Mouse (Mus musculus): ENCODE results near the gene Gm10320.

The Gm10320 gene

DNA sequence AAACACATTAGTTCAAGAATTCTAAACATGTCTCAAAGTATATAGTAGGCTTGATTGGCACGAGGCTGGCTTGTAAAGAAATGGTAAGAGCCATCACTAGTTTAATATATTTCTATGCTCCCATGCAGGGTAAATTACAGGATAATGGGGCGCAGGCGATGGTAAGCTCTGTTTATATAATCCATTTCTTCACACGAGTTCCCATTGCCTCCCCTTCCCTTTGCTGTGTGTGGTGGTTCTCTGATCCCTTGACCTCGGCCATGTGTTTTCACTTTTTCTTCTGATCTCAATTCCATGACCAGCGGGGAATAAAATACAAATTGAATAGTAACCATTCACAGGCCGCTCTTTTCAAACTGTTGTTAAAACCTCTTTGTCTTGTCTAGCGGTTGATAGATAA is 11.8 kb upstream of the Gm10320 start:
- in situ Hi-C loops (cut with MboI, MseI), result loop anchor here (5.0 kb wide), 1 partner anchor 91 kb away; no protein-coding TSS in a partner anchor

- in situ Hi-C loops (cut with MboI, MseI), result loop anchor here (5.0 kb wide), 1 partner anchor 91 kb away; no protein-coding TSS in a partner anchor
These were observed 11.1 kb upstream of the Gm10320 start for GRCm38 (mm10) chr13:98502813-98503341.

DNA sequence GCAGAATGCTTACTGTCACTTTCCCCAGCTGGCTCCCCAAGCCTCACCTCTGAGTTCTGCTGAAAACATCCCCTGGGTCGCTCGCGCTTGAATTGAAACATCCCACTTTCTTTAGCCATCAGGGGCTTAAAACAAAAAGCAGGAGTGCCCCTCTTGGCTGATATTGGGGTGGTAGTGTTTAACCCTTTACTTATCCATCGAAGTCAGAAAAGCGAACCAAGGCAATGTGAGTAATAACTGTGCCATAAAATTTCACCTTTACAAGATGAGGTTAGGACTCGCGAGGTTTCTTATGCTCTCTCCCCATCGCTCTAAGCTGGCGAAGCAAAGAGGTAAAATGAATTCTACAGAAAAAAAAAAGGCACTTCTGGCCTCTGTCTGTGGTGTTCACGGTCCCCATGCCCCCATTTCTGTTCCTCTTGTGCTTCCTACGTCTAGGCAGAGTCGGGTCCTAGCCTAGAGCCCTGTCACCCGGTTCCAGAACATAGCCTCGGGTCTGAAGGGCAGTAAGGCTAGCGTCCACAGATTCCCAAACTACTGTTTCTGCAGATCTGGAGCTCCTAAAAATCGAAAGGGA is 10.5 kb upstream of the Gm10320 start:
- in situ Hi-C loops (cut with MboI, MseI), result loop anchor here (5.0 kb wide), 1 partner anchor 90 kb away; no protein-coding TSS in a partner anchor

GRCm38 (mm10) chr13:98501321-98501720 is 9.5 kb upstream of the Gm10320 start:
- in situ Hi-C loops (cut with MboI, MseI), result loop anchor here (5.0 kb wide), 1 partner anchor 89 kb away; no protein-coding TSS in a partner anchor

GRCm38 (mm10) chr13:98500471-98501125 is 8.8 kb upstream of the Gm10320 start:
- in situ Hi-C loops (cut with MboI, MseI), result loop anchor here (5.0 kb wide), 1 partner anchor 88 kb away; no protein-coding TSS in a partner anchor

GRCm38 (mm10) chr13:98498561-98498960 is 6.8 kb upstream of the Gm10320 start:
- in situ Hi-C loops (cut with MboI, MseI), result no loop called here

DNA sequence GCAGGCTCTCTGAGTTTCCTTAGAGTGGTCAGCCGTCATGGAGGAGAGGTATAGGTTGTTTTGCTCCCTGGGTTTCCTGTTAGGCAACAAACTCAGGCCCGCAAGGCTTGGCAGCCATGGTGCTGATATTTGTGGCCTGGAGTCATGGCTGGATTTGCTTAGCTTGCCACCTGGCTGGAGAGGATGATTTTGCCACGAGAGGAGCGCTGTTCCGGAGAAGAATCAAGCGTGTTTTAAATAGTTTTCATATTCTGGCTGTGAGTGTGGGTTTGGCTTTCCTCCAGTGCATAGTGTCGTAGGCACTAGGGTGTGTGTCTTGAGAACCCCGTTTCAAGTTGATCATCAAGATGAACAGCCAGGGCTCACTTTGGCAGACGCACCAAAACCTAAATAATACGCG is 6.3 kb upstream of the Gm10320 start:
- in situ Hi-C loops (cut with MboI, MseI), result no loop called here

- in situ Hi-C loops (cut with MboI, MseI), result no loop called here
These were observed 5.4 kb upstream of the Gm10320 start for GRCm38 (mm10) chr13:98496917-98497870.

DNA sequence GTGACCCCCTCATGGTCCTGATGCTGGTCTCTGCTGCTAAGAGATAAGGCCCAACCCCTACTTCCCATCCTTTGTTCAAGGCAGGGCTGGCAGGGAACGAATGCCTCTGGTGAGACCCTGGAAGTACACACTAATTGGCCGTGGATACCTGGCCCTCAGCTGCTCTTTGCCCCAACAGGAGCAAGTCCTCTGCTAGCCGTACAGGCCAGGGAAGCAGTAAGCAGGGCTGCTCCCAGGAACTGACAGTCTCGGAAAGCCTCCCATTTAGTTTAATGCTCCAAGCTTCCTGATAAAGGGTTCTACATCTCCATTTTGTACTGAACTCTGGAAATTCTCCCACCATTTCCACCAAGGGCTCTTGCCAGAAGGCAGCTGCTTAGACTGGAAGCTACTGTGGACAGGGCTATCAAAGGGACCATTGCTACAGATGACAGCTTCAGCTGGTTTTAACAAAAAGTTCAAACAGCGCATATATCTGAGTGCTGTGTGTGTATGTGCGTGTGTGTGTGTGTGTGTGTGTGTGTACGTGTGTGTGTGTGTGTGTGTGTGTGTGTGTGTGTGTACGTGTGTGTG is 2.8 kb upstream of the Gm10320 start:
- in situ Hi-C loops (cut with MboI, MseI), result no loop called here

GRCm38 (mm10) chr13:98492569-98493255 is 911 bp upstream of the Gm10320 start:
- in situ Hi-C loops (cut with MboI, MseI), result no loop called here

DNA sequence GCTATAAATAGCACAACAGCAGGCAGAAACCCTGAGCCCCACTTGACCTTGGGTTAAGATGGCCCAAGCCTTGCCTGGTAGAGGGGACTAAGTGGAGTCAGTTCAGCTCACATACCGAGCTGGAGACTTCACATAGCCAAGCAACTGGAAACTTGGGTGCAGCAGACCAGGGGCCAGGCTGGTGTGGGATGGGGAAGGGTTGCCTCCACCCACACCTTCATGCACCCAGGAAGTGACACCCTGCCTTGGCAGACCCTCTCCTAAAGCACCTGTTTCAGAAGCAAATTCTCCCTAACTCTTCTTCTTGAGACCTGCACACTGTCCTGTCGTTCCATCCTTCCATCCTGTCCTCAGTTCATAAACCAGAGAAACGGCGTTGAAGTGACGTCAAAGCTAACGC is 5.1 kb downstream of the Gm10320 start:
- in situ Hi-C loops (cut with MboI, MseI), result no loop called here

DNA sequence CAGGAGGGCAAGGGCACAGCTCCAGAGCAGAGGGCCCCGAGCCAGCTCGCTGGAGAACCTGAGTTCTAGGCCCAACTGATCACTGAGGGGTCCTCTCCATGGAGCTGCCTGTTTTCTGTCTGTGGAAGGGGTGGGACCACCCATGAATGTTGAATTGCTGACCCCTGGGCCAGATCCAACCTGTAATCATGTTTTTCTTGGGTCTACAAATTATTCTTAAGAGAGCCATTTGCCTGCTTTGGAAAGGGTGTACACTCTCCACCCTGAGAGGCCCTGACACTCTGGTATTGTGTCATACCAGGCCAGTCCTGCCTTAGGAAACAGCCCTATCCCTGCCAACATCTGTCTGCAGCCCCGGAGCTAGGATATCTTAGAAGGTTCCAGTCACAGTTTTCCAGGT is 5.6 kb downstream of the Gm10320 start:
- in situ Hi-C loops (cut with MboI, MseI), result no loop called here

- in situ Hi-C loops (cut with MboI, MseI), result no loop called here
These were observed 6.4 kb downstream of the Gm10320 start for GRCm38 (mm10) chr13:98485440-98485839.

DNA sequence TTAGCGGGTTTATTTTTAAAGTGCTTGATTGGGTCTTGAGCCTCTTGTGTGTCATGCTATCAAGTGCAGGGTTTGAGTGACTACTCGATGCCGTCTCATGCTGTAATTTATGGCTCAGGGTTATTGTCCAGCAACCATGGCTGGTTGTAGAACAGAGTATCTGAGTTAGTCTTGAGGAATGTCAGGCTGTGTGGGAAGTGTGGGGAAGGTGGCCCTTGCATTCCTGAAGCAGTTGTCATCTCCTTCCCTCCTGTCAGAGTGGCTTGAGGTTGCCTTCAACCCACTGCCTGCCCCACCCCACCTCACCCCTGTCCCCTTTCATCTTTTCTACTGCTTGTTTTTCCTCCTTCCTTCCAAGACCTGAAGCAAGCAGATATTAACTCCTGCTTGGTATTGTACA is 13.8 kb downstream of the Gm10320 start:
- in situ Hi-C loops (cut with MboI, MseI), result no loop called here

- in situ Hi-C loops (cut with MboI, MseI), result no loop called here
These were observed 14.8 kb downstream of the Gm10320 start for GRCm38 (mm10) chr13:98476839-98477495.

DNA sequence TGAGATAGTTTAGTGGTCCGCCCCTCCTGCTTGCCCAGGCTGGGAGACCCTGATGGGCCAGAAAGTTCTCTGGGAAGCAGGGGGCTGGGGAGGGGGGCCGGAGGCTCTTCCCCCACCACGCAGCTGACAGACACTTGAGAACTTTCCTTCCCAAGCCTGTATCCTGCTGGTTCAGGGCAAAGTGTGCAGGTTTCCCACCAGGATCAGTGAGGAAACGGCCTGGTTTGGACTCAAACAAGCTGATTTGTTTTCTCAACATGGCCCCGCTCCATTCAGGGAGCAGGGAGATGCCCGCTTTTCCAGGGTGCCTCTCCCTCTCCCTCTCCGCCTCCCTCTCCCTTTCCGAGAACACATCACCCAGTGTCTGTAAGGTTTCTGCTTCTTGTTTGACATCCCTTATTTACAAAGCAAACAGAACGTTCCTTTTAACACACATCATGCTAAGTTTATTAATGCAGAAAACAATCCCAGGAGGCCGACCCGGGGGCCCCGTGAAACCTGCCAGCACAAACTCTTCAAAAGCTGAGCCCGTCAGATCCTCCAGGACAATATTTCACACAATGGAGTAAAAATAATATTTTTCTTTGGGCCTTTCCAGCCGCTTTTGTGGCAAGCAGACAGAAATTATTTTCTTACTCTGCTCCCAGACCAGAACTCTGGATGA is 15.5 kb downstream of the Gm10320 start:
- in situ Hi-C loops (cut with MboI, MseI), result no loop called here

DNA sequence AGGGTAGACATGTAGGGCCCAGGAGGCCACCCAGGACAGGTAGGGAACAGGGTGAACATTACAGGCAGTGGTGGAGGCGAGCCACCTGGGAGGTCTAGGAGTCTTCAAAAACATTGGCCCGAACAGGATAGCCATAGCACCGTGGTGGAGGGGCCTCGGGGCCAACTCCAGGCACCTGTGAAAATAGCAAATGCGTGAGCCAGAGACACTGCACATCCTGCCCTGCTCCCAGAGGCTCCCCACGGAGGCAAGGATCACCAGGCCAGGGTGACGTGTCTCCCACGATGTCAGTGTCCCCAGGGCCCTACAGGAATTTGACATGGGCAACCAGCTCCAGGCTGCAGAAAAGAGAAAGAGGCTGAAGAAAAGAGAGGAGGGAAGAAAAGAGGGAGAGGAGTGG is 16.1 kb downstream of the Gm10320 start:
- in situ Hi-C loops (cut with MboI, MseI), result no loop called here

DNA sequence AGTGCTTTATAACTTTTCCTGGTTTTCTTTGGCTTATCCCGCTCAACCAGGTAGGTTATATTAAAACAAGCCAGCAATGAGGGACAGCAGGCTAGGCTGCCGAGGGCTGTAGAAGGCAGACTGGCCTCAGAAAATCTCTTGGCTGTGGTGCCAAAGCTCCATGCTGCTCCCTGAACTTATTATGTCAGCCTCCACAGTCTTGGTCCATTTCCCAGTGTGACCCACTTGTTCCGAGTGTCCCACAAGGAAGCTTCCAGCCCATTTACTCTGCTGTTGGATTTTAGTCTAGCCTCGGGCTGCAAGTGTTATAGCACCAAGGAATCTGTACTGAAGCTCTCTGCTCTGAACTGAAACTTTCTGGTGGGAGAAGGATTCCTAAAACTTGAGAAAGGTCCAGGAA is 18.8 kb downstream of the Gm10320 start:
- in situ Hi-C loops (cut with MboI, MseI), result loop anchor here (5.0 kb wide), 1 partner anchor 64 kb away; no protein-coding TSS in a partner anchor

- in situ Hi-C loops (cut with MboI, MseI), result loop anchor here (5.0 kb wide), 1 partner anchor 66 kb away; no protein-coding TSS in a partner anchor
These were observed 20.0 kb downstream of the Gm10320 start for GRCm38 (mm10) chr13:98471756-98472155.

DNA sequence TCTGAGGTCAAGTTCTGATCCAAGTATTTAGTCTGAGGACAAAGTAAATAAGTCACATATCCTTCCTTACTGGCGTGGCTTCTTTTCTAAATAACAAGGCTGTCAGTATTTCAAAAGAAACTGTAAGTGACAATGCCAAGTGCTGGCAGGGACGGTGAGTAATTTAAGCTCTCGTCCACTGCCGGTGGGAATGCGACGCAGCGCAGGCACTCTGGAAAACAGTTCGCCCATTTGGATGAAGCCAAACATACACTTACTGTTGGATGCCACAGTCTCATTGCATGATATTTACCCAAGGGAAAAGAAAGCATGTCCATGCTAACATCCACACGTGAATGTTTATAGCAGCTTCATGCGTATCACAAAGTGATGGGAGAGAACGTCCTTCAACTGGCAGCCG is 21.5 kb downstream of the Gm10320 start:
- in situ Hi-C loops (cut with MboI, MseI), result loop anchor here (5.0 kb wide), 1 partner anchor 67 kb away; no protein-coding TSS in a partner anchor

Data from T-helper 1 cell (primary cell).